13 mouse cellular contexts compared by ENCODE assay signal in genomic region chr14:25044867-25045266, GRCm38 (mm10).
DNase-seq lines count a peak whose midpoint lies in the region; ATAC-seq and TF ChIP-seq lines count a peak whose summit lies in the region.
"Had no signal": no experiment of that assay in that cellular context is flagged by ENCODE, and none has a peak within 500 bp of the region (broad histone marks: within the 10 kb centered on the region; RNA-seq: fewer than 3 reads in every experiment).

No protein-coding gene starts in this region.

- no peak overlapping the region for H3K4me3 ChIP-seq in kidney, postnatal 0 days (replicated peaks; ENCODE audit: low read depth, low read length)
- no peak overlapping the region for H3K4me3 ChIP-seq in embryonic facial prominence, embryonic 15.5 days (replicated peaks)
- H3K4me3 ChIP-seq in heart, embryonic 10.5 days: no peak overlapping the region
- H3K4me3 ChIP-seq: forebrain, embryonic 15.5 days had no signal

- WGBS in kidney, postnatal 0 days: 39% methylated on average over 7 of the region's 7 CpGs
- WGBS in embryonic facial prominence, embryonic 15.5 days: 25% methylated on average over 7 of the region's 7 CpGs
- WGBS in heart, embryonic 10.5 days: 52% methylated on average over 7 of the region's 7 CpGs

- H3K4me2 ChIP-seq in kidney, postnatal 0 days (ENCODE audit: low read length): no peak overlapping the region
- H3K4me2 ChIP-seq in embryonic facial prominence, embryonic 15.5 days (replicated peaks): no peak overlapping the region
- H3K4me2 ChIP-seq: forebrain, embryonic 15.5 days had no signal

- no peaks in the 10 kb centered on the region for H3K27me3 ChIP-seq in kidney, postnatal 0 days (ENCODE audit: insufficient read depth, low read length)
- H3K27me3 ChIP-seq in embryonic facial prominence, embryonic 15.5 days: no peaks in the 10 kb centered on the region
- no peaks in the 10 kb centered on the region; the same call in 1 of the 2 replicates for H3K27me3 ChIP-seq in heart, embryonic 10.5 days (ENCODE audit: insufficient read depth, poor library complexity, severe bottlenecking)
- H3K27me3 ChIP-seq: forebrain, embryonic 15.5 days had no signal

- ATAC-seq in kidney, postnatal 0 days (replicated peaks; ENCODE audit: low FRiP score, low read depth): no peak
- no peak for ATAC-seq in embryonic facial prominence, embryonic 15.5 days (ENCODE audit: insufficient number of reproducible peaks, low FRiP score, low TSS enrichment, low read depth)
- ATAC-seq: forebrain, embryonic 15.5 days had no signal

- DNase-seq in kidney, postnatal 0 days (ENCODE audit: low spot score): peak; percentile 78
- DNase-seq in kidney, postnatal 25 days: no peak
- DNase-seq in embryo, embryonic 11.5 days (ENCODE audit: low read depth, low spot score): peak; percentile 48
- DNase-seq in mesoderm, embryonic 11.5 days (ENCODE audit: low read depth, low spot score): peak; percentile 80
- no peak for DNase-seq in left cerebral cortex, adult 11 months (ENCODE audit: low spot score)
- DNase-seq in left cerebral cortex, adult 9 months (ENCODE audit: low spot score in 2 of 2): no peak
- DNase-seq in heart, embryonic 10.5 days (ENCODE audit: low spot score): no peak
- DNase-seq: adrenal gland, postnatal 36 days; left cerebral cortex, postnatal 4 days; lung, postnatal 36 days; right cerebral cortex, postnatal 4 days had no signal

- no peaks in the 10 kb centered on the region for H3K36me3 ChIP-seq in kidney, postnatal 0 days (ENCODE audit: insufficient read depth, low read length)
- H3K36me3 ChIP-seq in embryonic facial prominence, embryonic 15.5 days: no peaks in the 10 kb centered on the region
- H3K36me3 ChIP-seq in heart, embryonic 10.5 days: no peaks in the 10 kb centered on the region
- H3K36me3 ChIP-seq: forebrain, embryonic 15.5 days had no signal

- no peaks in the 10 kb centered on the region for H3K4me1 ChIP-seq in kidney, postnatal 0 days (replicated peaks; ENCODE audit: insufficient read depth, low read length)
- peaks cover 36% of the 10 kb centered on the region for H3K4me1 ChIP-seq in embryonic facial prominence, embryonic 15.5 days
- peaks cover 33% of the 10 kb centered on the region for H3K4me1 ChIP-seq in heart, embryonic 10.5 days
- H3K4me1 ChIP-seq: forebrain, embryonic 15.5 days had no signal

- no peak overlapping the region for H3K9ac ChIP-seq in kidney, postnatal 0 days (ENCODE audit: low read depth, low read length)
- H3K9ac ChIP-seq in embryonic facial prominence, embryonic 15.5 days: no peak overlapping the region
- H3K9ac ChIP-seq: forebrain, embryonic 15.5 days had no signal

- peak; percentile 35; the same call in 1 of the 2 replicates for TF ChIP-seq CTCF in kidney, postnatal 0 days (IDR thresholded peaks at IDR 0.05; ENCODE audit: low read depth)

- H3K9me3 ChIP-seq in kidney, postnatal 0 days (replicated peaks; ENCODE audit: low read length): no peaks in the 10 kb centered on the region
- H3K9me3 ChIP-seq in embryonic facial prominence, embryonic 15.5 days (replicated peaks): no peaks in the 10 kb centered on the region
- no peaks in the 10 kb centered on the region for H3K9me3 ChIP-seq in heart, embryonic 10.5 days
- H3K9me3 ChIP-seq: forebrain, embryonic 15.5 days had no signal

- no peak overlapping the region for H3K27ac ChIP-seq in kidney, postnatal 0 days
- peak overlapping the region; percentile 63 for H3K27ac ChIP-seq in embryonic facial prominence, embryonic 15.5 days (replicated peaks)
- H3K27ac ChIP-seq in heart, embryonic 10.5 days: no peak overlapping the region
- H3K27ac ChIP-seq: forebrain, embryonic 15.5 days had no signal

Comparison
In these comparisons a context has a peak if more than half of its experiments do, and no peak if none do; other contexts are left out.
1. DNase-seq: peak in kidney, postnatal 0 days (single experiment), embryo, embryonic 11.5 days (single experiment) and mesoderm, embryonic 11.5 days (single experiment); none in kidney, postnatal 25 days (0 of 2), left cerebral cortex, adult 11 months (single experiment), left cerebral cortex, adult 9 months (0 of 2) and heart, embryonic 10.5 days (single experiment).